Mouse (Mus musculus) kidney, embryonic 16.5 days (tissue): Measurements from ENCODE around the gene Insl3. TPM values are rescaled to one million over a fixed set of nuclear protein-coding genes. Genes with fewer than 3 reads are reported as not detected.

Experiments used
- ATAC-seq: fragments of 200-750 bp; cut with Nextera tagmentation; 2 replicates; pipeline ENCODE4 v1.8.0; 2017; ENCODE audit warnings: moderate TSS enrichment; ENCODE audit not compliant: low FRiP score, low TSS enrichment
- H3K27ac ChIP-seq: fragments of 300-500 bp; sonication (generic); 2 replicates; pipeline ENCODE4 v1.5.1; 2014; ENCODE audit warnings: low read length
- H3K27me3 ChIP-seq: fragments of 300-500 bp; sonication (generic); 2 replicates; pipeline ENCODE4 v1.6.1; 2014; ENCODE audit warnings: low read length, control low read depth, mixed read lengths; ENCODE audit not compliant: insufficient read depth
- H3K36me3 ChIP-seq: fragments of 300-500 bp; sonication (generic); 2 replicates; pipeline ENCODE4 v1.6.1; 2014; ENCODE audit warnings: low read length, control low read depth, mixed read lengths; ENCODE audit not compliant: insufficient read depth
- H3K4me1 ChIP-seq: fragments of 300-500 bp; sonication (generic); 2 replicates; pipeline ENCODE4 v1.6.1; 2014; ENCODE audit warnings: low read length, control low read depth, mixed read lengths; ENCODE audit not compliant: insufficient read depth
- H3K4me2 ChIP-seq: fragments of 300-500 bp; sonication (generic); replicated peaks from 2 replicates; pipeline ENCODE4 v1.6.1; 2014; ENCODE audit warnings: low read depth, low read length
- H3K4me3 ChIP-seq: fragments of 300-500 bp; sonication (generic); 2 replicates; pipeline ENCODE4 v1.5.1; 2014; ENCODE audit warnings: mild to moderate bottlenecking, low read length
- H3K9ac ChIP-seq: fragments of 300-500 bp; sonication (generic); replicated peaks from 2 replicates; pipeline ENCODE4 v1.6.1; 2014; ENCODE audit warnings: low read length
- H3K9me3 ChIP-seq: fragments of 300-500 bp; sonication (generic); 2 replicates; pipeline ENCODE4 v1.6.1; 2016; ENCODE audit warnings: low read length, control low read depth
- WGBS: fragments of 180-500 bp; shearing (Covaris S2); extraction: QIAGEN DNeasy Blood & Tissue Kit; methylation state at CpG from one replicate; pipeline ENCODE4 v1.1.7; 2014; 5-methylcytosine and 5-hydroxymethylcytosine counted together
- polyA plus RNA-seq: library from polyadenylated mRNA; unstranded; fragments of >200 nt; fragmentation: Nextera tagmentation; extraction: Ambion mirVana; gene quantifications from 2 replicates; pipeline ENCODE4 v1.2.1, GENCODE M21; 2015

Gene Insl3
- polyA plus RNA-seq, 1 experiment from 2014 or later: 7.7 TPM

DNA sequence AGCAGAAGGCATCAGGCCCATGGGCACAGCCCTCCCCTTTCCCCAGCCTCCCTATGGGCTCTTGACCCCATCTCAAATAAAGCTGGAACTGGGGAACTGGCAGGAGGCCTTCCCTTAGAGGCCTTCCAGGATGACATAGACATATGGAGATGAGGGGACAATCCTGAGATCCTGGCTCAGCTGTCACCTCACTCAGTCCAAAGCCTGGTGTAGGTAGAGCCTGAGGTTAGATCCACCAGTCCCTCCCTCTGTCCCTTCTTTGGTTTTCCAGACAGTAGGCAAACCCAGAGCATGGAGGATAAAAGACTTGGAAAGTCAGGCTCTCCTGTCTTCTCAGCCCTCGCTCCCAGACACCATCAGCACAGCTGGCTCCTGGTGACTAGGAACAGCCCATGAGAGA, 22.2 kb upstream of the Insl3 start:
- ATAC-seq: no peak
- WGBS: 50% methylated on average over 1 of the region's 1 CpGs

DNA sequence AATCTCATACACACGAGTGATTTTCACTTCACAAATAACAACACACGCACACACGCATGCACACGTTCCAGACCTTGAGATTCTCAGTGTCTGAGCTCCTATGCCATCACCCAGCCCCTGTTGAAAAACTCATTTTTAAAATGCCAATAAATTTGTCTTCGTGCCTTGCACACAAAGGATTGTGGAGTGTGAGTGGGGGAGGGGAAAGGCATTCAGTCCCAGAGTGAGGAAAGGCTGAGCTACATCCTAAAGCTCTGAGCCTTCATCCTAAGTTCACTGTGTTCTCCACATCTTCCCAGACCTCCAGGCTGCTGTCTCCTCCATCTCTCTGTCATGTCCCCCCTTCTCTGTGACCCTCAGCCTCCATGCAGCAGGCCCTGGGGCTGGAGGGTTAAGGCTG, 21.8 kb upstream of the Insl3 start:
- Histone ChIP-seq H3K36me3 (no peaks in the 10 kb centered on the region), H3K4me2 (no peak overlapping the region), H3K4me1 (peaks cover 44% of the 10 kb centered on the region), H3K27ac (0 out of 2 replicates have a peak overlapping the region, but pooled peaks have one; percentile 29), H3K27me3 (peaks cover 31% of the 10 kb centered on the region), H3K4me3 (no peak overlapping the region), H3K9me3 (no peaks in the 10 kb centered on the region), H3K9ac (peak overlapping the region; percentile 51; the same call in 1 of the 2 replicates)
- no peak for ATAC-seq
- 52% methylated on average over 5 of the region's 5 CpGs for WGBS

More for the DNA sequence above, 22.2 kb upstream of the Insl3 start:
- H3K4me1 ChIP-seq: peaks cover 44% of the 10 kb centered on the region
- H3K27ac ChIP-seq: no peak overlapping the region
- H3K9ac ChIP-seq: no peak overlapping the region
- H3K4me2 ChIP-seq: no peak overlapping the region
- H3K4me3 ChIP-seq: no peak overlapping the region
- H3K27me3 ChIP-seq: peaks cover 33% of the 10 kb centered on the region
- H3K9me3 ChIP-seq: no peaks in the 10 kb centered on the region
- no peaks in the 10 kb centered on the region for H3K36me3 ChIP-seq

DNA sequence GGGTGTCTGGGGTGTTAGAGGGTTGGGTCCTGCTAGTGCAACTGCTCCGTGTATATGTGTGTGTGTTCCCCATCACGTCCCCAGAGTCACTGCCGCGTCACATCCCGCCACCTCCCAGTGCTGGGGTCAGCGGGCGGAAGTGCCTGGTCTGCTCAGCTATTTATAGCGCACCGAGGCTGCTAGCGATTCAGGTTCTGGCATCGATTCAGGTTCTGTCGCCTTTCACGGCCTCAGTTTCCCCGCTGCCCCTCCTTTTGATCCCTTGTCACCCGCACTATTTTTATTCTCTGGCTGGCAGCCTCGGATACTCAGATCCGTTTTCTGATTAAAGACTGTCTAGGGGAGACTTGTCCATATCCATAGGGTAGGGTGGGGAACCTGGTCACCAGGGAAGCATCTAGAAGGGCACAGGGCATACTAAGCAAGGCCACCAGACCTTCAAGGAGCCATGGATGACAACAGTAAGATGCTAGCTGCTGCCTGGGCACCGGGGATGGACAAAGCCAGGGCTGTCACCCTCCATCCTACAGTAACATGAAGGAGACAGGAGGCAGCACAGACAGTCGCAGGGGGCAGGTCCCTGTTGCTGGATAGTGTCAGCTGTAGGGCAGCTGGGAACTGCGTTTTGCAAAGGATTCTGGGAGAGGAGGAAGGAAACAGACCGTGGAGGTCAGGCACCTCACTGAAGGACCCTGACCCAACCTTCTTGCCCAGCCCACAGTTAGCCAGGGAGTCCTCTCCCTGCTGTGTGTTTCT, 20.6 kb upstream of the Insl3 start:
- no peaks in the 10 kb centered on the region for H3K9me3 ChIP-seq
- peak overlapping the region; percentile 51 for H3K9ac ChIP-seq
- H3K4me2 ChIP-seq: peak overlapping the region; percentile 44
- peak overlapping the region; percentile 18 for H3K4me3 ChIP-seq
- no peaks in the 10 kb centered on the region for H3K36me3 ChIP-seq
- H3K27ac ChIP-seq: 0 out of 2 replicates have a peak overlapping the region, but pooled peaks have one; percentile 10
- 1% methylated on average over 21 of the region's 21 CpGs for WGBS
- H3K27me3 ChIP-seq: peaks cover 30% of the 10 kb centered on the region
- H3K4me1 ChIP-seq: peaks cover 44% of the 10 kb centered on the region
- ATAC-seq: no peak

DNA sequence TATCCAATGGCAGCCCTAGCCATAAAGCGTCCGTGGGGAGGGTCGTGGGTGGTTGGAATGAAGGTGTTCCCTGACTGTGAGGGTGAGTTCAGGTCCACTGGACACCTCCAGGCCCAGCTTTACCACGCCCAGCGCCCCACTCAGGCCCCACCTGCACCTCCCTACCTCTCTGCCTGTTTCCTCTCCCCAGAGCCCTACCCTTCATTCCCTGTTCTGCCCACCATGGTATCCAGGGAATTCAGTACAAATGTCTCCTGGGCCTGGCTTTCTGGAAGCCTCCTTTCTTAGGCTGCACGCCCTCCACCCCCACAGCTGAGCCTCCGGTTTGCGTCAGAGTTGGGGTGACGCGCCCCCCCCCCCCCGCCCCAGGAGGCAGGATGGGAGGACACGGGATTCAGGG, 18.8 kb upstream of the Insl3 start:
- peaks cover 40% of the 10 kb centered on the region for H3K4me1 ChIP-seq
- H3K27ac ChIP-seq: no peak overlapping the region
- H3K4me3 ChIP-seq: peak overlapping the region; percentile 54
- no peaks in the 10 kb centered on the region for H3K9me3 ChIP-seq
- no peak for ATAC-seq
- peak overlapping the region; percentile 98 for H3K4me2 ChIP-seq
- WGBS: 14% methylated on average over 9 of the region's 12 CpGs
- H3K27me3 ChIP-seq: peaks cover 30% of the 10 kb centered on the region
- H3K9ac ChIP-seq: 0 out of 2 replicates have a peak overlapping the region, but pooled peaks have one; percentile 10
- no peaks in the 10 kb centered on the region for H3K36me3 ChIP-seq

DNA sequence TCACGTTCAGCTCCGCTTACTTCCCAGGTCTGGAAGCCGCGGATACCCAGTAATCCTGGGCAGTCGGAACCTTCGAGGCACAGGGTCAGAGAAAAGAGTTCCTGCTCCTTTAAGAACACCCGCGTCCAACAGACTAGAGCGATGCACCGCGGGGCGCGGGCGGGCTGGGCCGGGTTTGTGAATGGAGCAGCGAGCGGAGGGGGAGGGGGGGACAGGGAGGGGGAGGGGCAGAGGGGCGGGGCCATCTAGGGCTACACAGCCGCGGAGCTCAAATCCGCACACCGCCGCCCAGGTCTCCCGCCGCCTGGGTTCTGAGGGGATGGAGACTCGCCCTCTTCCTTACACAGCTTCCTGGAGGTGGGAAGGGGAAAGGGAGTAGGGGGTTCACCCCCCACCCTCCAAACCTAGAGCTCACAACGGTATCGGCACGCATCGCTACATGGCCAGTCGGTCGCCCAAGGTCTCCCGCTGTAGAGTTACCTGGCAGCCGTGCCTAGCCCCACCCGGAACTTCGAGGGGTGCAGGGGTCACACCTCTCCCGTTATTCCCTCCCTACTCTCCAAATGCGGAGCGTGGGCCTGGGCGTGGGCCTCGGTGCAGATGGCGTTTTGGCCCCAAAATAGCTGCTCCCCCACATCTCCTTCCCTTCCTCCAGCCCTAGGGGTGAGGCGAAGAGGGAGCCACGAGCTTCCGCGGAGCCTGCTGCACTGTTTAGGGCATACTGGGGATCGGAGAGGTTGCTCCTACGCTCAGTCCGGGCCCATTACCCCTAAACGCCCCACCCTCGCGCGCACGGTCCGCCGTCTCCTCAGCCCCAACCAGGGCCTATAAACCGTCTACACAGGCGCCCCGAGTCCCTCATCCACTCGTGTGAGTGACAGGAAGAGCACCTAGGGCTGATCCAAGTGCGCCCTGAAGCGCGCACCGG, 18.1 kb upstream of the Insl3 start:
- H3K9me3 ChIP-seq: no peaks in the 10 kb centered on the region
- ATAC-seq: peak; percentile 37
- under 1% methylated on average over 55 of the region's 64 CpGs for WGBS
- H3K4me1 ChIP-seq: peaks cover 36% of the 10 kb centered on the region
- H3K36me3 ChIP-seq: no peaks in the 10 kb centered on the region
- H3K9ac ChIP-seq: 0 out of 2 replicates have a peak overlapping the region, but pooled peaks have one; percentile 10
- peak overlapping the region; percentile 98 for H3K4me2 ChIP-seq
- peaks cover 35% of the 10 kb centered on the region for H3K27me3 ChIP-seq
- peak overlapping the region; percentile 54 for H3K4me3 ChIP-seq
- H3K27ac ChIP-seq: no peak overlapping the region

DNA sequence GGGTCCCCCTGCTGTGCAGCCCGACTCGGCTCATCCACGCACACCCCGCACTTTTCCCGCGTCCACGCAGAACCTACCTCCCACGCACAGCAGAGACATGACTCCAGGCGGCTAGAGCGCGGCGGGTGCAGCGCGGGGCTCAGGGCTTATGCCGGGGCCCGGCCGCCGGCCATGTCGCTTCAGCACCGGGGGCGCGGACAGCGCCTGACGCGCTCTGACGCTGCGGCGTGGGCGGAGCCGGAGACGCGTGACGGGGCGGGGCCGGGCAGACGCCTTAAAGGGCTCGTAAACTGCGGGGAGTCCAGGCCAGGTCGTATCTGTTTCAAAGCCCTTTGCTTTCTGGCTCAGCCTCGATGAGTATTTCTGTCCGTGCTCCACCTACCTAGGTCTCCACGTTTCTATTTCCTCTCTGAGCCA, 17.5 kb upstream of the Insl3 start, which contains the start of gene Unc13a:
Gene Unc13a, minus strand, starts transcription at position 209 of the 417 bp plus-strand sequence.
- 0% methylated on average over 41 of the region's 42 CpGs for WGBS
- Histone ChIP-seq H3K27me3 (peaks cover 35% of the 10 kb centered on the region), H3K4me3 (peak within 1 kb of the TSS; percentile 54), H3K27ac (no peak within 1 kb of the TSS), H3K9me3 (no peaks in the 10 kb centered on the region), H3K9ac (peak within 1 kb of the TSS; percentile 61), H3K4me2 (peak within 1 kb of the TSS; percentile 98), H3K36me3 (no peaks in the 10 kb centered on the region), H3K4me1 (peaks cover 34% of the 10 kb centered on the region)
- ATAC-seq: peak; percentile 70

DNA sequence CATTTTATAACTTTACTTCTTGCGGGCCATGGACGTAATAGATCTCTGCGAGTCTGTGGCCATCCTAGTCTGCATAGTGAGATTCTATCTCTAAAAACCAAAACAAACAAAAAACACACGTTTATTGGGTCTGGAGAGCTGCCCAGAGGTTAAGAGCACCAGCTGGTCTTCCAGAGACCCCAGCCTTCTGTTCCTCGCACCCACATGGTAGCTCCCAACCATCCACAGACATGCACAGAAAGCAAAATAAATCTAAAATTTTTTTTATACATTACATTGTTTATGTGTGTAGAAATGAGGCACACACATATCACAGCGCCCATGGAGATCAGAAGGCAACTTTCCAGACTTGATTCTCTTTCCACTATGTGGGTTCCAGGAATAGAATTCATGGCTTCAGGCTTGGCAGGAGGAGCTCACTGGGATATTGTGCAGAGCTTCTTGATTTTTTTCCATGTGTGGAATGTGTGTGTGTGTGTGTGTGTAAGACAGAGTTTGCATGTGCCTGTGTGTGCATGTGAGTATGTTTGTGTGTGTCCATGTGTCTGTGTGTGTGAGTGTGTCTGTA, 16.8 kb upstream of the Insl3 start:
- Histone ChIP-seq H3K4me3 (peak overlapping the region; percentile 54; the same call in 1 of the 2 replicates), H3K36me3 (no peaks in the 10 kb centered on the region), H3K9ac (no peak overlapping the region; the same call in 1 of the 2 replicates), H3K27me3 (peaks cover 38% of the 10 kb centered on the region), H3K9me3 (no peaks in the 10 kb centered on the region), H3K27ac (no peak overlapping the region), H3K4me1 (peaks cover 36% of the 10 kb centered on the region), H3K4me2 (peak overlapping the region; percentile 98)
- no peak for ATAC-seq
- 52% methylated on average over 6 of the region's 6 CpGs for WGBS

DNA sequence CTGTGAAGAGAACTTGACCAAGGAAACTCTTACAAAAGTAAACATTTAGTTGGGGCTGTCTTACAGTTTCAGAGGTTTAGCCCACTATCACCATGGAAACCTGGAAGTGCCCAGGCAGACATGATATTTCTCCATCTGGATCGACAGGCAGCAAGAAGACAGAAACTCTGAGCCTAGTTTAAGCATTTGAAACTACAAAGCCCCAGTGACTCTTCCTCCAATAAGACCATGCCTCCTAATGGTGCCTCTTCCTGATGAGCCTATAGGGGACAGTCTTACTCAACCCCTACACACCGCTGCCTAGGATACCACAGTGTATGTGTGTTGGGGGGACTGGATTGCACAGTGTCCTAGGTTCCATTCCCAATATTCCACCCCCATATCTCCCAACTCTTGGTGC, 14.9 kb upstream of the Insl3 start:
- 83% methylated on average over 2 of the region's 2 CpGs for WGBS

DNA sequence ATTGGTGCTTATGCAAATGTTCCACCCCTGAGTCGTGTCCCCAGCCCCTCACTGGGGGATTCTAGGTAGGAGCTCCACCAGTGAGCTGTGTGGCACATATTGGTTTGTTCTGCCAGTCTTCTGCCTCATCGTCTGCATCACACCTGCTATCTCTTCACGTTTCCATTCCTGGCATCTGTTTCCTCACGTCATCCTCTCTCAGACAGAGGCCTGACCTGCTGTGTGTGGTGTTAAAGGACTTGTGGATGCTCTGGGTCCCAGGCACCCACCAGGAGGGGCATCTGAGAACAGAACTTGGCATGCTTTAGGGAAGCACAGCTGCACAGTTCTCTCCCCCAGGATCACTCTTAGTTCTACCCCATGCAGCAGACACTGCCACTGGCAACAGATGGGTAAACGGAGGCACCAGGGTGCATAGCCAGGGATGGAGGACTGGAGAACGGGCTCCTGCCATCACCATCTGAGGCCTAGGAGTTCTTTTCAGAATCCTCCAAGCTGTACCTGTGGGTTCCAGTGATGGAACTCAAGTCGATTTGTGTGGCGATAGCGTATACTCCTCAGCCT, 13.5 kb upstream of the Insl3 start:
- Histone ChIP-seq H3K4me1 (peaks cover 20% of the 10 kb centered on the region), H3K9ac (no peak overlapping the region), H3K9me3 (no peaks in the 10 kb centered on the region), H3K4me3 (peak overlapping the region; percentile 72; the same call in 1 of the 2 replicates), H3K27me3 (peaks cover 50% of the 10 kb centered on the region), H3K4me2 (peak overlapping the region; percentile 90), H3K27ac (no peak overlapping the region; the same call in 1 of the 2 replicates), H3K36me3 (no peaks in the 10 kb centered on the region)
- 36% methylated on average over 9 of the region's 9 CpGs for WGBS
- ATAC-seq: no peak

More for the DNA sequence above, 14.9 kb upstream of the Insl3 start:
- Histone ChIP-seq H3K27ac (no peak overlapping the region), H3K4me2 (no peak overlapping the region), H3K9ac (no peak overlapping the region), H3K27me3 (peaks cover 47% of the 10 kb centered on the region), H3K4me1 (peaks cover 21% of the 10 kb centered on the region), H3K36me3 (no peaks in the 10 kb centered on the region), H3K9me3 (no peaks in the 10 kb centered on the region), H3K4me3 (no peak overlapping the region)
- ATAC-seq: no peak
